Mouse (Mus musculus): Measurements from ENCODE around the gene Il21r.

Il21r gene

DNA sequence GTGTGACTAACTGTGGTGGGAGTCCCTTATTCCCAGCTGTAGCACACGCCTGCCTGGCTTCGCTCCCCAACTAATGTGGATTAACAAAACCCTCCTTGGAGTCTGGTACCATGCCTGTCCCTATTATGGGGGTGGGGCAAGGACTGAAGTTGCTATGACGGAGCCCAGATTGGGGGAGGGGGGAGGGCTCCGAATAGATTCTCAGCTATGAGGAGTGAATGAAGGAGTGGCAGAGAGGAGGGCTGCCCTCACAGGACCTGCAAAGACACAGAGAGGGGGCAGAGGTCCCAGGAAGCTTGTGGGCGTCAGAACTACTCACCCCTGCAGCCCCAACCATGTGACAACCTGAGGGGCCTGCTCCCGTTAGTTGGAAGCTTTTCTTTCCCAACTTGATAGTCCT lies 35.1 kb downstream of the Il21r start:
- no peak for DNase-seq (ENCODE audit: low spot score in 2 of 2)

DNA sequence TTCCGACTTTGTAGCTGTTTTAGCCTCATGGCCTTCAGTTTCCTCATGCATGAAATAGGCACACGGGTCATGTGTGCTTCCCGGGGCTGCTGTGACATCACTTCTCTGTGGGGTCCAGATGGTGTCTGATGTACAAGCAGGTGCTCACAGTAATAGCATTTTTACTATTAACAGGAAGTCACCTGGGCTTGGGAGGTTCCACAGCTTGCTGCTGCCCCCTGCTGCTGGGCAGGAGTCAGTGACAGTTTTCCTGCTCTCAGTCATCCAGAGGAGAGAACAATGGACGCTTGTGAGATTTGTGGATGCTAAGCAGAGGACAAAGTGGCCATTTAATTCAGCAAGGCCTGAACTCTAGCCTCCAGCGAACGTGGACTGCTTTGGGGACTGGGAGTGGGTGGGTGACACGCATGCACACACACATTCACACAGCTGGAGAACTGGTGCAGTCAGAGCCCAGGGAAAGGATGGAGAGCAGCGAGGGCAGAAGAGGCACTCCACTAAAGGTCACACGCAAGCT lies 35.7 kb downstream of the Il21r start:
- DNase-seq (ENCODE audit: low spot score in 2 of 2): peak; percentile 54 to 81

DNA sequence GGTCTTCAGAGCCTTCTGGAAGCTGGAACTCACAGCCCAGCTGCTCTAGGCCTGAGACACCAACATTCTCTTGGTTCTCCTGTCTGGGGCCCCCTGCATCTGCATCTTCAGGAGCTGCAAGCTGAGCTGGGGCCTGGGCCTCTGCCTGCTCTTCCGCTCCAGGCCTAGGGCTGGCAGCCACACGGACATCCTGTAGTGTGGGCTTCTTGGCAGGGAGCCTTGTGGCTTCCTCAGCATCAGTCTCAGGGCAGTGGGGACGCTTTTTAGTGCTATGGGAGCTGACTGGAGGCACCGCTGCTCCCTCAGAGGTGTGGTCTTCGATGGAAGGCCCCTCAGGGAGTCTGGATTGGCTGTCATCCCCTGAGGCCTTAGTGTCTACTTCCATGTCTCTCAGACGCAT lies 40.7 kb downstream of the Il21r start:
- no peak for DNase-seq (ENCODE audit: low spot score in 2 of 2)

DNA sequence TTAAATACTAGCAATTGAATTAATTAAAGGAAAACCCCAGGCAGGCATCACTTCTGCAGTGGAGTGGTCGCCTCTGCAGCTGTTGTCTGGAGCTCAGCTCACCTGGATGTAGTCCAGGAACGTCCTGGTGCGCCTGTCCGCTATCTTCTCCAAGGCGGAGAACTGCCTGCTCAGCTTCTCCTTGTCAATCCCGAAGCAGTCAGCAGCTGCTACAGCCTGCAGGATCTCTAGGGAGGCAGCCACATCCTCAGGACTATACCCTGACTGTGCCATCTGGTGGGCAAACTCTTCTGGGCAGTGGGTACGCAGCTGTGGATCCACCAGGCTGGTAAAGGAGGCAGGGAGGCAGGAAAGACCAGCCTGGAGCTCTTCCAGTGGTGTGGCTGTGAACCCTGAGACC lies 42.2 kb downstream of the Il21r start:
- no peak for DNase-seq (ENCODE audit: low spot score in 2 of 2)

DNA sequence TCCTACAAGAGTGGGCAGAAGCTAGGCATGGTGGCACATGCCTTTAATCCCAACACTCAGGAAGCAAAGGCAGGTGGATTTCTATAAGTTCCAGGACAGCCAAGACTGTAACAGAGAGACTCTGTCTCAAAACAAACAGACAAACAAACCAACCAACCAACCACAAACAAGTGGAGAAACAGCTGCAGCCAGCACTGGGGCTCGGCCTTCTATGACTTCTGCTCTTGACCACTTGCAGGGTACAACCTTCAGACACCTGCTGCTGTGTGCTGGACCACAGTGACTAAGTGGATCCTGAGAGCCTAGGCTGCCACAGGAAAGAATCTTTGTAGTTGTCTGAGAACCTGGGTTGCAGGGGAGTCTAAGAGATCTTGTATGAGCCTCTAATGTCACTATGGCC lies 45.8 kb downstream of the Il21r start:
- DNase-seq (ENCODE audit: low spot score in 2 of 2): no peak

DNA sequence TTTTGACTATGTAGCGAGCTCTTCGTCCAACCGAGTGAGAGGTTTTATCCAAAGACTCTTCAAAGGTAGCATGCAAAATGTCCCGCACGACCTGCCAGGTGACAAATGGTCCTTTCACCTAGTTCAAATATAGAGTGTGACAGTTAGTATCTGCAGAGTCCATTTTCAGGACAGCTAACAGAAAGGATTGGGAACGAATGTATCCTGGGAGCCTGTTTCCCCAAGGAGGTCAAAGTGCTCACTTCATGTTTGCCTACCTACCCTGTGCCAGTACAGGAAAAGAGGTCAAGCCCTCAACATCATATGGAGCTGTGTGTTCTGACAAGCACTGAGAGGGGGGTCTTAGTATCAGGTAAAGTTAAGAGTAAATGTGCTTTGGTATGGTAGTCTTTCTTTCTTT lies 54.3 kb downstream of the Il21r start:
- no peak for DNase-seq (ENCODE audit: low spot score in 2 of 2)

DNA sequence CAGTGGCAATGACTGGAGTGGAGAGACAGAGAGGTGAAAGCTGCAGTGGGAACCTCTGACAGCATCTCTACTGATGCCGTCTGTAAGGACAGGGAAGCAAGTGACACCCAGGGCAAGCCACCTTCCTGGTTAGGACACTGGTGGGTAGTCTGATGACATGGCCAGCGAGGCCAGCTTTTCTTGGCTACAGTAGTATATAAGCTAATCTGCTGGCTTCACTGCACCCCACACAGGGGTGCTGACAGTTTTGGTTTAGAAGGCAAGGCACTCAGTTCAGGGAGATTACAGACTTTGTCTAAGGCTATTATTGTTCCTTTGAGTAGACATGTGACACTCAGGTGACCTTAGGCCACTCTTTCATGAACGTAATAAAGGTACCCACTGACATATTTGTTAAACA lies 60.4 kb downstream of the Il21r start:
- no peak for DNase-seq (ENCODE audit: low spot score in 2 of 2)

DNA sequence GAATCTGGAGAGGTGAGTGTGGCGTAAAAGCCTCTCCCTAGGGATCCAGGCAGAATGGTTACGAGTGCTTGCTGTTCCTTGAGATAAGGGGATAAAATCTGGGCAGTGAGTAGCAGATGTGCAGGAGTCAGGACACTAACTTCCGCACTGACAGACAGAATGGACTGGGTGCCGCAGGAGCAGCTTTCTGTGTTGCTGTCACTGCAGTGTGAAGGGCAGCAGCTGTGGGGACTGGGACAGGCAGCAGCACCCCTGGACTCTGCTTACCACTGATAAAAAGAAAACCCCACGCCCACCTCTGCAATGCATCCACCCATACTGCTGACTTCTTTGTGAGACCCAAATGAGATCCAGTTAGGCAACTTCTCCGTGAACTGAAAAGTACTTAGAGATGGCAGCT lies 67.6 kb downstream of the Il21r start:
- DNase-seq (ENCODE audit: low spot score in 2 of 2): no peak

DNA sequence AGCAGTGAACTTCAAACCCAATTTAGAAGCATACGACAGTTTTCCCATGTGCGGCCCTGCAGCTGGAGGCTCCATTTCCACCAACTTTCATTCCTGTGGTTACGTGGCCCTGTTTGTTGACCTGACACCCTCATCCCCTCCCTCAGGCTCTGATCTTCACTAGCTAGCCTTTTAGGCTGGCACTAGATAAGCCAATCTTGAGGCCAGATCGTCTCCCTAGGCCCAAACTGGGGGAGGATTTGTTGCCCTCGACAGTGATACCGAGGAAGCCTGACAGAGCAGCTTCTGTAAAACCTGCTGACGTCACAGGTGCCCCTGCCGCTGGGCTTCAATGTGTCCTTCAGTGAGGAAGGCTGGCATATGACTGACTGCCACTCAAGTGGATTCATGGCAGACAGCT lies 68.2 kb downstream of the Il21r start:
- DNase-seq (ENCODE audit: low spot score in 2 of 2): no peak

DNA sequence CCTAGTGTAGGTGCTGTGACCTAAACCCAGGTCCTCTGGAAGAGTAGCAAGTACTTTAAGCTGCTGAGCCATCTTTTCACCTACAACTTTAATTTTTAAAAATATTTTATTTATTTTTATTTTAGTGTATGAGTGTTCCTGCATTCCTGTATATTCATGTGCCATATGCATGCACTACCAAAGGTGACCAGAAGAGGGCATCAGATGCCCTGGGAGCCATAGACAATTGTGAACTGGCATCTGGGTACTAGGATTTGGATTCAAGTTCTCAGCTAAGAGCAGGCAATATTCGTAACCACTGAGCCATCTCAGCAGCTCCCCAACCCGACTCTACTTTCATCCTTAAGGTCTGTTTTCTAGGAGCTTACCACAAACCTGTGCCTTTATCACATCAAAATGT lies 71.7 kb downstream of the Il21r start:
- peak; percentile 50 to 70 for DNase-seq (ENCODE audit: low spot score in 2 of 2)

DNA sequence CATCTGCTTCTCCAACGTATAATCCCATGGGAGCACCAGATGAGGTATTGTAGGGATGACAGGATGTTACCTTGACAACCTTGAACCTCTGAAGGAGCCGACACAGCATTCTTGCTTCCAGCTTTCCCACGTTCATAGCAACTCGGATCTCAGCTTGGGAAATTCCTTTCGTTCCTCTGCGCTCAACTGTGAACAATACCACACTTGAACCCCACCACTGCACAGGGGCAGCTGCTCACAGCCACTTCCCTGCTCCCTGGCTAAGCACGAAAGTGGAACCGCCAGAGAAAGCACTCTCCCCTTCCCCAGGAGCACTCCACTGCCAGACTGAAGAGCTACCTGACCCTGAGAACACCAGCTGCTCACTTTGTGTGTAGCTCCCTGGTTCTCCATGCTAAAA lies 75.5 kb downstream of the Il21r start:
- DNase-seq (ENCODE audit: low spot score in 2 of 2): no peak

DNA sequence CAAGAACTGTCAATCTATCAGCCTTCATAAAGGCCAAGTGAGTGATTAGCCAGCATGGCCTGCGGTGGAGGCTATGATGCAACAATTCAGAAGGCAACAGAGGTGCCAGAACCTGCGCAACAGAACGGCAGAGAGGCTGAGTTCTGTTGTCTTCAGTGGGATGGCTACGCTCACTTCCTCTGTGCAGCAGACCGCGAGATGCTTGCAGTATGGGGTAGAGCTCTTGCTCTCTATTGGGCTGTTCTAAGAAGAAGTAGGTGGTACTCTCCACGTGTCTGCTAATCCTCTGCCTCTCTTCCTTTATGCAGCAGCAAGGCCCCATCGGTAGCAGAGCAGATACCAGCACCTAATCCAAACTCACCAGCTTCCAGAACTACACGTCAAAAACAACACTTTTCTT lies 76.7 kb downstream of the Il21r start:
- DNase-seq (ENCODE audit: low spot score in 2 of 2): no peak
